Mouse (Mus musculus) thymus, adult 18-20 months (tissue): ENCODE results near the gene Gm28043.

Source experiments
- DNase-seq, 2 experiments: peaks; one replicate each; pipeline ENCODE4 v3.0.0; 2022; ENCODE audit warnings: mixed read lengths in 2 of 2

Gene Gm28043

GRCm38 (mm10) chr17:29716732-29717445, 102.2 kb downstream of the Gm28043 start, which contains the start of gene Ccdc167:
TSS of gene Ccdc167 (minus strand) at chr17:29717044.
- DNase-seq: peak; percentile 93 to 96

GRCm38 (mm10) chr17:29718660-29719059, 104.0 kb downstream of the Gm28043 start:
- no peak for DNase-seq

GRCm38 (mm10) chr17:29719628-29720575, 105.2 kb downstream of the Gm28043 start:
- DNase-seq: no peak

GRCm38 (mm10) chr17:29720755-29721365, 106.2 kb downstream of the Gm28043 start:
- DNase-seq: no peak

- no peak for DNase-seq
Measured at GRCm38 (mm10) chr17:29724610-29725009, 109.9 kb downstream of the Gm28043 start.

GRCm38 (mm10) chr17:29725027-29725620, 110.4 kb downstream of the Gm28043 start:
- DNase-seq: no peak

- DNase-seq: no peak
Measured at GRCm38 (mm10) chr17:29728082-29728481, 113.4 kb downstream of the Gm28043 start.

GRCm38 (mm10) chr17:29730510-29731265, 116.0 kb downstream of the Gm28043 start:
- no peak for DNase-seq

GRCm38 (mm10) chr17:29731266-29731952, 116.7 kb downstream of the Gm28043 start:
- no peak for DNase-seq

GRCm38 (mm10) chr17:29731953-29732325, 117.3 kb downstream of the Gm28043 start:
- no peak for DNase-seq

GRCm38 (mm10) chr17:29732522-29732921, 117.8 kb downstream of the Gm28043 start:
- no peak for DNase-seq

- no peak for DNase-seq
Measured at GRCm38 (mm10) chr17:29736448-29737014, 121.9 kb downstream of the Gm28043 start.

GRCm38 (mm10) chr17:29737849-29738804, 123.5 kb downstream of the Gm28043 start:
- no peak for DNase-seq

GRCm38 (mm10) chr17:29747466-29747865, 132.8 kb downstream of the Gm28043 start:
- DNase-seq: no peak
